Mouse (Mus musculus) stomach, postnatal 0 days (tissue): Measurements from ENCODE around the gene Saa2.

ENCODE experiments used
- CTCF ChIP-seq: IDR thresholded peaks from 2 replicates; pipeline ENCODE4 v1.5.1; 2016; ENCODE audit warnings: antibody characterized with exemption, low read depth, mild to moderate bottlenecking, moderate library complexity
- EP300 ChIP-seq: optimal IDR thresholded peaks from 2 replicates; pipeline ENCODE3; 2016; ENCODE audit warnings: antibody characterized with exemption

- TF ChIP-seq CTCF (no peak), EP300 (no peak)
Observed at GRCm38 (mm10) chr7:46796206-46796679, 44.7 kb downstream of the Saa2 start.
